Mouse (Mus musculus) forebrain, embryonic 13.5 days (tissue): ENCODE measurements around the gene Efna2. TPM values are rescaled to one million over a fixed set of nuclear protein-coding genes. Genes with fewer than 3 reads are reported as not detected.

Experiments
- ATAC-seq: fragments of 200-750 bp; cut with Nextera tagmentation; 2 replicates; pipeline ENCODE4 v1.8.0; 2017
- H3K27ac ChIP-seq: fragments of 300-500 bp; sonication (generic); 2 replicates; pipeline ENCODE4 v1.5.1; 2015; ENCODE audit warnings: inconsistent platforms, mild to moderate bottlenecking, moderate library complexity
- H3K27me3 ChIP-seq: fragments of 300-500 bp; sonication (generic); 2 replicates; pipeline ENCODE4 v1.6.1; 2015; ENCODE audit warnings: mild to moderate bottlenecking, inconsistent platforms
- H3K36me3 ChIP-seq: fragments of 300-500 bp; sonication (generic); 2 replicates; pipeline ENCODE4 v1.6.1; 2015; ENCODE audit warnings: mild to moderate bottlenecking, inconsistent platforms; ENCODE audit not compliant: poor library complexity, severe bottlenecking
- H3K4me1 ChIP-seq: fragments of 300-500 bp; sonication (generic); 2 replicates; pipeline ENCODE4 v1.6.1; 2015; ENCODE audit warnings: inconsistent platforms
- H3K4me2 ChIP-seq: fragments of 300-500 bp; sonication (generic); 2 replicates; pipeline ENCODE4 v1.6.1; 2015; ENCODE audit warnings: inconsistent platforms, mild to moderate bottlenecking, moderate library complexity
- H3K4me3 ChIP-seq: fragments of 300-500 bp; sonication (generic); 2 replicates; pipeline ENCODE4 v1.5.1; 2015; ENCODE audit warnings: mild to moderate bottlenecking, inconsistent platforms
- H3K9ac ChIP-seq: fragments of 300-500 bp; sonication (generic); 2 replicates; pipeline ENCODE4 v1.6.1; 2015; ENCODE audit warnings: mild to moderate bottlenecking, inconsistent platforms
- H3K9me3 ChIP-seq: fragments of 300-500 bp; sonication (generic); replicated peaks from 2 replicates; pipeline ENCODE4 v1.6.1; 2016; ENCODE audit warnings: inconsistent platforms
- WGBS: fragments of 180-500 bp; shearing (Covaris S2); methylation state at CpG from one replicate; pipeline ENCODE4 v1.1.7; 2015; 5-methylcytosine and 5-hydroxymethylcytosine counted together
- polyA plus RNA-seq: library from polyadenylated mRNA; unstranded; fragments of >200 nt; fragmentation: Nextera tagmentation; extraction: Ambion mirVana; gene quantifications from 2 replicates; pipeline ENCODE4 v1.2.1, GENCODE M21; 2015

Efna2 gene
- polyA plus RNA-seq, 1 experiment from 2014 or later = 19.5 TPM

DNA sequence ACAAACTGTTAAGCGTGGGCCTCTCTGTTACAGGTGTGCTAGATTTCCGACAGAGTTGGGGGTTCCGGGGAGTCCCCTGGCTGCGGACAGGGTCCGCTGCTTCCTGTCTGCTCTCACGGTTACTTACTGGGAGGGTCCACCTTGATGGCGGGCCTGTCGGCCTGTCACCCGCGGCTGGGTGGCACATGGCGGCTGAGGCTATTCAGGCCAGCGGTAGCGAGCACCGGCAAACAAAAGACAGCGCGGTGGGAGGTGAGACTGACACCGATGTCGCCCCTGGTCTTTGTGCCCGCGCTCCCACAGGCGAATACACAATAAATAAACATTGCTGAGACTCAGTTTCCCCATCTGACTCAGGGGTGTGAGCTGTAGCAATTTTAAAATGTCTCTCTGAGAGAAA, 10.7 kb downstream of the Efna2 start:
- Histone ChIP-seq H3K27ac (peak overlapping the region; percentile 90), H3K27me3 (no peaks in the 10 kb centered on the region), H3K4me2 (peak overlapping the region; percentile 74), H3K36me3 (peaks cover 27% of the 10 kb centered on the region), H3K4me1 (peaks cover 38% of the 10 kb centered on the region), H3K9ac (peak overlapping the region; percentile 85), H3K9me3 (no peaks in the 10 kb centered on the region), H3K4me3 (peak overlapping the region; percentile 49)
- 3% methylated on average over 21 of the region's 21 CpGs for WGBS
- peak; percentile 53 for ATAC-seq

DNA sequence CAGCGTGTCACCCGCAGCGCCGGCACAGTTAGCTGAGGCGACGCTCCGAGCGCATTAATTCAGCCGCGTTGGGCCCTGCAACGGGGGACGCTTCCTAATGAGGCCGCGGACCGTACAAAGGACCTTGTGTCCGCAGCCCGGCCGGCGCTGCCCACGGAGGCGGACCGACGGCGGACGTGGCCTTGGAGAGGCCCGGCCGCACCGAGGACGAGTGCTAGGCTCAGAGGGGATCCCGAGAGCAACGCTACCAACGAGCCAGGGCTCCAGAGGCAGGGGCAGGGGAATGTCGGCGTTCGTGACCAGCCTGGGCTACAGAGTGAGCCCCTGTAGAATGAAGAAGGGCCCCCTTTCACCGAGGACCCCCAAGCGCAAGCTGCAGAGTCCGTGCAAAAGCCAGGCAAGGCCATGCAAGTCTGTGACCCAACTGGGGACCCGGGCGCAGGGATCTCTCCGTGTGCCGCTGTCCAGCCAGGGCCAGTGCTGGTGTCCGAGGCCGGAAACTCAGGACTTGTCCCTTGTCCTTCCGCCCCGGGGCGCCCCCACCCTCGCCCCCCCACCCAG, 11.3 kb downstream of the Efna2 start:
- Histone ChIP-seq H3K27ac (peak overlapping the region; percentile 90), H3K9ac (peak overlapping the region; percentile 85), H3K4me2 (peak overlapping the region; percentile 74), H3K9me3 (no peaks in the 10 kb centered on the region), H3K27me3 (no peaks in the 10 kb centered on the region), H3K36me3 (peaks cover 27% of the 10 kb centered on the region), H3K4me3 (peak overlapping the region; percentile 49), H3K4me1 (peaks cover 33% of the 10 kb centered on the region)
- under 1% methylated on average over 48 of the region's 48 CpGs for WGBS
- peak; percentile 48 for ATAC-seq

- Histone ChIP-seq H3K36me3 (peaks cover 3% of the 10 kb centered on the region), H3K9me3 (no peaks in the 10 kb centered on the region), H3K9ac (no peak overlapping the region), H3K4me2 (no peak overlapping the region), H3K27ac (peak overlapping the region; percentile 48; the same call in 1 of the 2 replicates), H3K27me3 (no peaks in the 10 kb centered on the region), H3K4me1 (peaks cover 22% of the 10 kb centered on the region), H3K4me3 (no peak overlapping the region)
- ATAC-seq = no peak
- 53% methylated on average over 6 of the region's 6 CpGs for WGBS
Measured at GRCm38 (mm10) chr10:80193976-80194375, 14.7 kb downstream of the Efna2 start.

- H3K27me3 ChIP-seq = no peaks in the 10 kb centered on the region
- no peak overlapping the region for H3K4me3 ChIP-seq
- WGBS = 12% methylated on average over 8 of the region's 8 CpGs
- H3K27ac ChIP-seq = peak overlapping the region; percentile 48; the same call in 1 of the 2 replicates
- no peak overlapping the region for H3K4me2 ChIP-seq
- peaks cover 19% of the 10 kb centered on the region for H3K4me1 ChIP-seq
- ATAC-seq = no peak
- no peaks in the 10 kb centered on the region for H3K36me3 ChIP-seq
- H3K9me3 ChIP-seq = no peaks in the 10 kb centered on the region
- H3K9ac ChIP-seq = no peak overlapping the region
Measured at GRCm38 (mm10) chr10:80194441-80194840, 15.2 kb downstream of the Efna2 start.

DNA sequence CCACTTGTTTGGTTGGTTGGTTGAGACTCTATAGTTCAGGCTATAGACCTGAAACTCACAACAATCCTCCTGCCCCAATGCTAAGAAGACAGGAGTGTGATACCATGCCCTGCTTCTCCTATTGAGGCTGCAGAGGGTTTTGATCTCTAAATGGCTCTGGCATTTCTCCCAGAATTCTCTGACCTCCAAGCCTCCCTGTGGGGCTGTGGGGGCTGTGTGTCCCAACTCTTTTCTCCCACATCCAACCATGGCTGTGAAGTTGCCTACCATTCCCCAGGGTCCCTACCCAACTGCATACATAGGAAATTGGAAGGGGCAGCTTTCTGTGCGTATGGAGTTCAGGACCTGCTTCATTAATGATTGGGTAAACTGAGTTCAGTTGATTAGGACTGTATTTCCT, 16.9 kb downstream of the Efna2 start:
- ATAC-seq = no peak
- no peaks in the 10 kb centered on the region for H3K9me3 ChIP-seq
- WGBS = 94% methylated on average over 1 of the region's 1 CpGs
- H3K36me3 ChIP-seq = no peaks in the 10 kb centered on the region
- H3K4me1 ChIP-seq = peaks cover 5% of the 10 kb centered on the region
- H3K4me2 ChIP-seq = no peak overlapping the region
- no peaks in the 10 kb centered on the region for H3K27me3 ChIP-seq
- H3K4me3 ChIP-seq = no peak overlapping the region
- H3K27ac ChIP-seq = no peak overlapping the region
- 0 out of 2 replicates have a peak overlapping the region, but pooled peaks have one; percentile 34 for H3K9ac ChIP-seq

GRCm38 (mm10) chr10:80196778-80197581, 17.7 kb downstream of the Efna2 start:
- no peak overlapping the region for H3K4me3 ChIP-seq
- H3K9ac ChIP-seq = peak overlapping the region; percentile 34
- H3K27ac ChIP-seq = no peak overlapping the region
- H3K4me1 ChIP-seq = peaks cover 5% of the 10 kb centered on the region
- H3K36me3 ChIP-seq = no peaks in the 10 kb centered on the region
- ATAC-seq = no peak
- no peaks in the 10 kb centered on the region for H3K27me3 ChIP-seq
- no peak overlapping the region for H3K4me2 ChIP-seq
- H3K9me3 ChIP-seq = no peaks in the 10 kb centered on the region
- 40% methylated on average over 33 of the region's 33 CpGs for WGBS

DNA sequence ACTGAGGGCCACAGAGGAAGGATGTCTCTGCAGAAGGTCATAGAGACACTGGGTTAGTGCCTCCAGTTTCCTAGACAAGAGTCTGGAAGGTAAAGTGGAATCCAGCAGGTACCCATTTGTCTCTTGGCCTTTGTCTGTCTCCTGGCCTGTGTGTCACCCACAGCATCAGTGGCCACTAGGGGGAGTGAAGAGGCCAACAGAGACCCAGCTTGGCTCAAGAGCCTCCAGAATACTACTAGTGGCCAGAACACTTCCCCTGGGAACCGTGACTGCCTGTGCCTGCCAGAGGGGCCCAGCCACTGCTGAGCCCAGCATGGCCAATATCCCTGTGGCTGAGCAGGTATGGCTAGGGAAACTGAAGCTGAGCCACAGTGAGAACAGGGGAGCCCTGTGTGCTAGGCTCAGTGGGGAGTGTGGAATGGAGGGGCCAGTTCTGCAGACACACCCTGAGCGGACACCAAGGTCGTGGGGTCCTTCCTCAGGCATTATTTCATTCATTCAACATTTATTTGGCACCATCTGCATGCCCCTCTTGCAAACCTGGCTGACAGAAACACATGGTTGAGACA, 20.2 kb downstream of the Efna2 start:
- Histone ChIP-seq H3K4me3 (no peak overlapping the region), H3K36me3 (no peaks in the 10 kb centered on the region), H3K9ac (no peak overlapping the region), H3K27ac (no peak overlapping the region), H3K9me3 (no peaks in the 10 kb centered on the region), H3K27me3 (no peaks in the 10 kb centered on the region), H3K4me2 (no peak overlapping the region), H3K4me1 (peaks cover 10% of the 10 kb centered on the region)
- peak; percentile 74 for ATAC-seq
- 46% methylated on average over 3 of the region's 3 CpGs for WGBS

DNA sequence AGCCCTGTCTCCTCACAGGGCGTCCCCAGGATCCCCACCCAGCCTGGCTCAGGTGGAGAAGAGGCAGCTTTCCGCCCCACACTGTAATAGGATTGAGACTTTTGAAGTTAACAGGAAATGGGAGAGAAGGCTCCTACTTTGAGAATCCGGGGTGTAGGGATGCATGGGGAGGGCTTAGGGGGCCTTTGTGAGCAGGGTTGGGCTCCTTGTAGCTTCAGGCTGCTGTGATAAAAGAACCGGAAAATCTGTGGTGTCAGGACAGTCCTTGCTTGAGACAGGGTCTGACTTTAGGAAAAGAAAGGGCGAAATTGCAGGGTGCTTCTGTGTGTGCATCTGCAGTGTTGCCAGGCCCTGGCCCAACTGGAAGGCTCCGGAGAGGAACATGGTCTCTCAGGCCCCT, 21.2 kb downstream of the Efna2 start:
- no peaks in the 10 kb centered on the region for H3K36me3 ChIP-seq
- H3K4me2 ChIP-seq = no peak overlapping the region
- no peak for ATAC-seq
- H3K4me3 ChIP-seq = no peak overlapping the region
- no peak overlapping the region for H3K9ac ChIP-seq
- no peaks in the 10 kb centered on the region for H3K27me3 ChIP-seq
- 75% methylated on average over 6 of the region's 6 CpGs for WGBS
- H3K27ac ChIP-seq = no peak overlapping the region
- H3K4me1 ChIP-seq = peaks cover 11% of the 10 kb centered on the region
- no peaks in the 10 kb centered on the region for H3K9me3 ChIP-seq

- Histone ChIP-seq H3K4me3 (no peak overlapping the region), H3K27ac (peak overlapping the region; percentile 54), H3K27me3 (no peaks in the 10 kb centered on the region), H3K9ac (peak overlapping the region; percentile 38; the same call in 1 of the 2 replicates), H3K36me3 (no peaks in the 10 kb centered on the region), H3K9me3 (no peaks in the 10 kb centered on the region), H3K4me2 (no peak overlapping the region), H3K4me1 (peaks cover 32% of the 10 kb centered on the region)
- WGBS = 8% methylated on average over 7 of the region's 7 CpGs
- ATAC-seq = no peak
Measured at GRCm38 (mm10) chr10:80204055-80204454, 24.8 kb downstream of the Efna2 start.

DNA sequence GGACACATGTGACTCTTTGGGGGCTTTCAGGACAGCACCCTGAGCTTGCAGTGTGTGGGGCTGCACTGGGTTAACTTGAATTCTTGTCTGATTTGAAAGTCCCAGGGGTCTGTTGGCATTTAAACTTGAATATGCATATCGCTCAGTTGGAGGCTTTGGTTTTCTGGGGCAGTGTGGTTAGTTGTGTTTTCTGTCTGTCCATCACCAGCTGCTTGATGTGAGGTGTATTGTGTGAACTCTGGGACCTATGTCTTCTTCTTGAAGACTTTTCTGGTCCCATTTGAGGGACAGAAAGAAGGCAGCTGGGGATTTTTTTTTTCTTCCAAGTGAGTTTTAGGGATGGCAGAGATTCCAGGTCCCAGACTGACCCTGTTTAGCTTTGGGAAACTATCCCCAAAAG, 27.9 kb downstream of the Efna2 start:
- Histone ChIP-seq H3K36me3 (no peaks in the 10 kb centered on the region), H3K9ac (no peak overlapping the region), H3K27ac (no peak overlapping the region)

GRCm38 (mm10) chr10:80207676-80208075, 28.4 kb downstream of the Efna2 start:
- Histone ChIP-seq H3K36me3 (no peaks in the 10 kb centered on the region), H3K4me3 (no peak overlapping the region), H3K27me3 (no peaks in the 10 kb centered on the region), H3K9me3 (no peaks in the 10 kb centered on the region), H3K27ac (no peak overlapping the region), H3K4me2 (no peak overlapping the region), H3K9ac (no peak overlapping the region), H3K4me1 (peaks cover 36% of the 10 kb centered on the region)
- ATAC-seq = no peak
- WGBS = 49% methylated on average over 10 of the region's 10 CpGs

More for the DNA sequence above, 27.9 kb downstream of the Efna2 start:
- Histone ChIP-seq H3K9me3 (no peaks in the 10 kb centered on the region), H3K4me1 (peaks cover 36% of the 10 kb centered on the region), H3K4me2 (no peak overlapping the region), H3K27me3 (no peaks in the 10 kb centered on the region), H3K4me3 (no peak overlapping the region)
- WGBS = 77% methylated on average over 1 of the region's 1 CpGs
- no peak for ATAC-seq

DNA sequence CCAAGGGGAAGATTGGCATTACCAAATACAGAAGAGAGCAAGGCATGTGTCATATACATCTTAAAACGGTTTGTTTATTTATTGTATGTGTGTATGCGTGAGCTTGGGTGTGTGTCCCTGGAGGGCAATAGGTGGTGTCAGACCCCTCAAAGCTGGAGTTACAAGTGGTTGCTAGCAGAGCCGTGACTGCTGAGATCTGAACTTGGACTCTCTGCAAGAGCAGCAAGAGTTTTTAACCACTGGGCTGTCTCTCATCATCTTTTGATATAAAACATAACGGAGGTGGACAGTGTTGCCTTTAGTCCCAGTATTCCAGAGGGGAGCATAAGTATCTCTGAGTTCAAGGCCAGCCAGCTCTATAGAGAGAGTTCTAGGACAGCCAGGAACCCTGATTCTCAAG, 29.0 kb downstream of the Efna2 start:
- H3K4me1 ChIP-seq = peaks cover 36% of the 10 kb centered on the region
- no peaks in the 10 kb centered on the region for H3K36me3 ChIP-seq
- ATAC-seq = no peak
- H3K4me2 ChIP-seq = peak overlapping the region; percentile 52; the same call in 1 of the 2 replicates
- WGBS = 77% methylated on average over 4 of the region's 4 CpGs
- no peaks in the 10 kb centered on the region for H3K27me3 ChIP-seq
- H3K9ac ChIP-seq = no peak overlapping the region
- no peak overlapping the region for H3K4me3 ChIP-seq
- H3K9me3 ChIP-seq = no peaks in the 10 kb centered on the region
- peak overlapping the region; percentile 82; the same call in 1 of the 2 replicates for H3K27ac ChIP-seq
